Mouse (Mus musculus) heart, postnatal 10 days (tissue): ENCODE measurements around the gene Usp32. TPM values are rescaled to one million over a fixed set of nuclear protein-coding genes. Genes with fewer than 3 reads are reported as not detected.

Experiments
- DNase-seq, 2 experiments: peaks; one replicate each; pipeline ENCODE4 v3.0.0; 2021
- intact Hi-C: fragments of 180-260 bp; cut with DNase I; formaldehyde crosslinking; loops from one replicate; pipeline ENCODE4 v1.15.1; 2025
- total RNA-seq, 2 experiments: library from RNA; stranded (reverse); gene quantifications; 2 replicates each; pipeline ENCODE4 v1.2.3; 2021

Gene Usp32
- total RNA-seq, 2 experiments from 2014 or later = 22.7 to 23.1 TPM

DNA sequence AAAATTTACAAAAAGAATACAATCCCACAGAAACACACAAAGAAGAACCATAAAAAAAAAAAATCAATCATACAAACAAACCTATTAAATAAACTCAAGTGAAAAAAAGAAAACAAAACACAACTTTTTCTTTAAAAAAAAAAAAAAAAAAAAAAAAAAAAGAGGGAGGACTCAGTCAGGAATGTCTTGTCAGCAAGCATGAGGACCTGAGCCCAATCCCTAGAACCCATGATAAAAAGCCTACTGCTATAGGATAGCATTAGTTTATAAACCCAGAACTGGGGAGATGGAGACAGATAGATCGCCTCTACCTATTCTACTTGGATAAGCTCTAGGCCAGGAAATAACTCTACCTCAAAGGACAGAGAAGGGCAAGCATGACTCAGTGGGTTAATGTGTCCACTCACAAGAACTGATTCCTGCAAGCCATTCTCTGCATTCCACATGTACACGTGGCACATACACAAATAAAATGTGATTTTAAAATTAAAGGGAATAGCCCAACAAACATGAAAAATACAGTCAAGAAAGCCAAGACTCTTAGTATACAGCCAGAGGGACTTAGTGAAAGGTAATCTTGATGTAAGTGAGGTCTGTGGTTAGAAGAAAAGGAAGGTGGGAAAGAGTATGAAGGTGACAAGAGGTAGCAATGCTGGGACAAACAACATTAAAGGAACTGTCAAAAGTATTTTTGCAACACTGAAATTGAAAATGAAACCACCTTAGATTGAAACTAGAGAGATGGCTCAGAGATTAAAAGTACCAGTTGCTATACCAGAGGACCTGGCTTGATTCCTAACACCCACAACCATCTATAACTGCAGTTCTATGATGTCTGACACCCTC is 13.5 kb downstream of the Usp32 start:
- no peak for DNase-seq
- intact Hi-C loops = no loop called here

DNA sequence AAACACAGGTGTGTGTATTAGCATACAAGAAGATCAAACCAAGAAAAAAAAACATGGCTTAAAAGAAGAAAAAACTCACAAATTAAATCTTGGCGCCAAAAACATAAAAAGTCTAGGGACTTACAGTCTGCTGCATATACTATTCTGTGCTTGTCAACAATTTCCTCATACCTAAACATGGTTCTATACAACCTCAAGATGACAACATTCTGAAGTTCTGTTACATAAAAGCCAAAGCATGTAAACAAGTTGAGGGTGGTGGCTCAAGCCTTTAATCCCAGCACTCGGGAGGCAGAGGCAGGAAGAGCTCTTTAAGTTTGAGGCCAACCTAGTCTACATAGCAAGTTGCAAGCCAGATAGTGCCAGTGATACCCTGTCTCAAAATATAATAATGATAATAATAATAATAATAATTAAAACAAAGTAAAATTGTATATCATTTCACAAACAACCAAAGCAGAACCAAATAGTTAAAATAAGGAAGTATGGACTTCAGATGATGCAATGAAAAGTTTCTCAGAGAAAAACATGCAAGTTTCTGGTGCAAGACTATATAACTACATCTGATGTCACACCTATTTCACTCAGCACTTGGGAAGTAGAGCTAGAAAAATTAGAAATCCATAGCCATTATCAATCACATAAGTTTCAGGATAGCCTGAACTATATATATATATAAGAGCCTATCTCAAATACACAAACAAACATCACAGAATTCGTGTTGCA is 16.5 kb downstream of the Usp32 start:
- intact Hi-C loops = no loop called here
- no peak for DNase-seq

DNA sequence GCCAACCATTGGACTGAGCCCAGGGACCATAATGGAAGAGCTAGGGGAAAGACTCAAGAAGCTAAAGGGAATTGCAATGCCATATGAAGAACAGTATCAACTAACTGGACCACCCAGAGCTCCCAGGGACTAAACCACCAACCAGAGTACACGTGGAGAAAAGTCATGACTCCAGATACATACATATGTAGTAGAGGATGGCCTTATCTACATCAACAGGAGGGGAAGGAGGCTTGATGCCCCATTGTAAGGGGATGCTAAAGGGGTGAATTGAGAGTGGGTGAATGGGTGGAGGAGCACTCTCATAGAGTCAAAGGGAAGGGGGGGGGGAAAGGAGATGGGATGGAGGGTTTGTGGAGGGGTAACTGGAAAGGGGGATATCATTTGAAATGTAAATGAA is 17.9 kb downstream of the Usp32 start:
- intact Hi-C loops = no loop called here
- no peak for DNase-seq

DNA sequence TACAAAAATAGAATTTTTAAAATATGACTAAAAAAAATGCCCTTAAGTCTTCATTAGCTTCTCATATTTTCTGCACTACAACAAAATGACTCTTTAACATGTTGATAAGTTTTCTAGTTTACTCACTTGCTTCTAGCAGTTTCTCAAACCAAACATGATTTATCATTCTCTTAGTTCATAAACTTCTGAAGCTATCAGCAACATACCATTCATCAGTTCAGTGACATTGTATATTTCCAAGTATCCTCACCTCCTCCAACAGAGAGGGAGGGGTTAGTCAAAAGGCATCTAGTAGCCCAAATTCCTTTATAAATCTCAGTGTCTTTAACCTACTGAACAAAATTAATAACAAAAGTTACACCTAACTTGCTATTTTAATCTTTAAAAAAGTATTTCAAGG is 22.8 kb downstream of the Usp32 start:
- intact Hi-C loops = no loop called here
- no peak for DNase-seq

DNA sequence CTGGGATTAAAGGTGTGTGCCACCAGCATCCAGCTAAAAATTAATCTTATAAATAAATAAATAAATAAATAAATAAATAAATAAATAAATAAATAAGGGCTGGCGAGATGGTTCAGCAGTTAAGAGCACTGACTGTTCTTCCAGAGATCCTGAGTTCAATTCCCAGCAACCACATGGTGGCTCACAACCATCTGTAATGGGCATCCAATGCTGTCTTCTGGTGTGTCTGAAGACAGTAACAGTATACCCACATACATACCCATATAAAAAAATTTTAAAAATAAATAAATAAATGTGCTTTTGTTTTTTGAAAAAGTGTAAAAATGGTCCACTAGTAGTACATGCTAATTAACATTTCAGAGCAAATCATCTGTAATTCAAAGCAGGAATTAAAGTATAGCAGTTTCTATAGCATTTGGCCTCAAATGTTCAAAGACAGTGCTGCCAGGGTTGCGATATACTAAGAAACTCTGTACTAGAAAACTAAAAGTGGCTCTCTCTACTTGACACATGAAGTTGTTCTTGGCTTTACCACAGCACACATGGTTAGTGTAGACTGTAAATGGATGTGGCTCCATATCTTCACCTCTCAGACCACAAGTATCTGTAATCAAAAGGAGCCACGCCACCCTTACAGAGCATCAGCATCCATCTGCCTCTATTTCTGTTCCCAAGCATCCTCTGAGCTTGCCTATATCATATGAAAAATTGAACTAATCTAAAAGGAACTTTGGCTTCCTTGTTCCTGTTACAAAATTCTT is 23.7 kb downstream of the Usp32 start:
- no peak for DNase-seq
- intact Hi-C loops = no loop called here

DNA sequence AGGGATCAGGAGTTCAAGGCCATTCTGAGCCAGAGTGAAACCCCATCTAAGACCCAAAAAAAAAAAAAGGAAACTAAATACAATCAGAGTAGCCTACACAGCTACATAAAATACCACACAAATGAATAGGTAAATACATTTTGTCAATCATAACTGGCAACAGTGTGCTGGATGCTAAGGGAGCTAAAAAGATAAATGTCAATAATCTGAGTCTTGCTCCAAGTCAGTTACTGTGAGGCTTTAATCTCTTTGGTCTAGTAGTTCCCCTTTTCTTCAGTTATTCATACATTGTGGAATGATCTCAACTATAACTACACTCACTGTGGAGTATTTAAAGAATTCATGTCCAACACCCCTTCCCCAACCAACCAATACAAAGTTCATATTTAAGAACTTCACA is 30.0 kb downstream of the Usp32 start:
- no peak for DNase-seq
- intact Hi-C loops = no loop called here

DNA sequence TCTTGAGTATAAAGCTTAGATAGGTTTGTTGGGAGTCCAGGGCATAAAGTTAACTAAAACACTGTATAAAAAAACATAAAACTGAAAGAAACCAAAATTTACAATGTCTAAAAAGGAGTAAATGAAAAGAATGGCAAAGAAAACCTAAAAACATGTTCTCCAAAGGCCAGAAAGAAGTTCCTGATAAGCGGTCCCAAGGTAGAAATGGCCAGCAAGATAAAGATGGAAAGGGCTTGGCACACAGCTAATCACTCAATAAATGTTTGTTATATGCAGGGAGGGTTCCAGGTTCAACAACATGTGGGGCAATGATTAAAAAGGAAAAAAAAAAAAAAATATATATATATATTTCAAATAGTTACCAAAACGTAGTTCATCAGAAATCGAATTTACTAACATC is 32.7 kb downstream of the Usp32 start:
- intact Hi-C loops = no loop called here
- DNase-seq = no peak

DNA sequence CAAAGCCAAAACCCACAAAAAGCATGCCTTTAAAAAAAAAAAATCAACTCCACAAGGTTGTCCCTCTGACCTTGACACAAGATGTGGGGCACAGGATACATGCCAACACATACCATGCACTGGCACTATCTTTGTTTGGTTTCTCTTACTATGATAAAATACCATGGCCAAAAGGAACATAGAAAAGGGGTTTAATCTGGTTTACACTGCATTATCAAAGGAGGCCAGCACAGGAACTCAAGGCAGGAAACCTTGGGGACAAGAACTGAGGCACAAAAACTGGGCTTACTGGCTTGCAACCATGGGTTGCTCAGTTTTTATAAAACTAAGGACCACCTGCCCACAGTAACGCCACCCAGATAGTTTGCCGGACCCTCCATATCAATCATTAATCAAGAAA is 34.1 kb downstream of the Usp32 start:
- DNase-seq = no peak
- intact Hi-C loops = no loop called here

DNA sequence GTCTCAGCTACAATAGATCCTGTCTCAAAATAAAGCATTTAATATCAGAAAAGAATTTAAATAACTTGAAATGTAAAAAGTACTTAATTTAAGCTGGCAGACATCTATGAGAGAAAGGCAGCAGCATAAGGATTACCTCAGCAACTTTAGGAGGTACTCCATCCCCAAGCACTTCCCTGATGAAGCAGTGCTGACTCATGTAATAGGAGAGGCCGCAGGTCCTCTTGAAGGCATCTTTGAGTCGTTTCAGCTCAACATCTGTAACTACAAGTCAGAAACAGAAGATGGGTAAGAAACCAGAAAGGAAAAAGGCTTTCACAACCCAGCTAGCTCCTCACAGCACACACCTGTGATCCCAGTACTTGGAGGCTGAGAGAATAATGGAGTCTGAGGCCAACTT is 36.2 kb downstream of the Usp32 start:
- DNase-seq = no peak
- intact Hi-C loops = no loop called here

DNA sequence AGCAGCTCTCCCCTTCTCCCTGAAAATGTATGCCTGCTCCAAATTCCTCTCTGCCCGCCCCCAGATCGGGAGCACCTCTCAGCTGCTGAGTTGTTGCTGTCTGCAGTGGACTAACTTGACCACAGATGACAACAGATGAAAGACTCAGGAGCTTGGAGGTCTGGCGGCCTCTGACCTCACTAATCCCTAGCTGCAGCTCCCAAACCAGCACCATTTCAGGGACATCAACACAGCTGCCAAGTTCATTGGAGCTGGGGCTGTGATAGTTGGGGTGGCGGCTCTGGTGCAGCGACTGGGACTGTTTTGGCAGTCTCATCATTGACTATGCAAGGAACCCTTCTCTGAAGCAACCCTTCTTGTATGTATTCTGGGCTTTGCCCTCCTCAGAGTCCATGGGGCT is 44.8 kb downstream of the Usp32 start:
- intact Hi-C loops = no loop called here
- no peak for DNase-seq

DNA sequence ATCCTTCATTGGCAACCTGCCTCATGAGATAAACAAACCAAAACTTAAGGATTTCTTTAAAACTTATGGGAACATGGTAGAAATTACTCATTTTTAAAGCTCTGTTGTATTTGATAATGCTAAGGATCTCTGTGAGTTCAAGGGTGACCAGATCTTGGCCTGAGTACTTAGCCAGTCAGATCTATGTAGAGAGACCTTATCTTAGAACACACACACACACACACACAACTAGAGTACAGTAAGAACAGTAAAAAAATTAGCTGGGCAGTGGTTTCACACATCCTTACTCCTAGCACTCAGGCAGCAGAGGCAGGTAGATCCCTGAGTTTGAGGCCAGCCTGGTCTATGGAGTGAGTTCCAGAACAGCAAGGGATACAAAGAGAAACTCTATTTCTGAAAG is 53.7 kb downstream of the Usp32 start:
- no peak for DNase-seq
- intact Hi-C loops = no loop called here

DNA sequence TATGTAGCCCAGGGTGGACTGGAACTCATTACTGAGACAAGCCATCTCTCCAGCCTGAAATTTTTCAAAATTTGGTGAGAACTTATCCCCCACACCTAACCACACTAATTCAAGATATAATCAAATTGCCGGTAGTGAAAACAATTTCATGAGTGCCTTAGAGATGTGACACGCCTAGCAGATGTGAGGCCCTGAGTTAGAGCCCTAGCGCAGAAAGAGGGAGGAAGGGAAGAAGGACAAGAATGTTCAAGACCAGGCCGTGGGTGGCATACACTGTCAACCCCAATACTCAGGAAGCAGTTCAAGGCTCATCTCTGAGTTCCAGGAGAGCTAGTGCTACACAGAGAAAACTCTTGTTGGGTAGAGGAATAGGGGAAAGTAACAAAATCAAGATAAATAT is 72.1 kb downstream of the Usp32 start:
- intact Hi-C loops = no loop called here
- DNase-seq = no peak

DNA sequence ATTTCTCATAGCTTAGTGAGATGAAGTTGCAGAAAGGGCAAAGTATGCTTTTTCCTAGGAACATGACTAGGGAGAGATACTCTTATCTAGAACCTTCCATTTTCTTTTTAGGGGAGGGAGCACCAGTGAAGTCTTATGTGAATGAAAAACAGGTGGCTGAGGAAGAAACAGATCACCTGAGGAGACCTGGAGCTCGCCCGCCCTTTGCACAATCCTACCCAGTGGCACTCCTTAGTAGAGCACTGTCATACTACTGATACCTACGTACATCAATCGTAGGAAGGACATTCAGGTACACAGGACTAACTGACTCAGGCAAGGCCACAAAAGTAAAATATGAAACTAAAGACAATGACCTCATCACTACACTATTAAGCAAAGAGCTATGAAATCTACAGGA is 81.4 kb downstream of the Usp32 start:
- no peak for DNase-seq
- intact Hi-C loops = no loop called here

DNA sequence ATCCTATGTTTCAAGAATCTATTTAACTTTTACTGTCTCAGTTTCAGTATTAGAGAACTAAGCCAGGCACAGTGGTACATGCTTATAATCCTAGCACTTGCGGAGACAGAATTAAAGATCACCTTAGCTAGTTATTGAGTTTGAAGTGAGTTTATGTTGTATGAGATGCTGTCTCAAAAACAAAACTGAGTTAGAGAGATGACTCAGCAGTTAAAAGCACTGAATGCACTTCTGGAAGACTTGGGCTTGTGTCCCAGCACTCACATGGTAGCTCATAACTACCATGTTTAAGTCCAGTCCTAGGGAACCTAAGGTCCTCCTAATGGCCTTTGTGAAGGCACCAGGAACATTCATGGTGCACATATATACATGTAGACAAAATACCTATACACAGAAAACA is 82.4 kb downstream of the Usp32 start:
- intact Hi-C loops = no loop called here
- DNase-seq = no peak

DNA sequence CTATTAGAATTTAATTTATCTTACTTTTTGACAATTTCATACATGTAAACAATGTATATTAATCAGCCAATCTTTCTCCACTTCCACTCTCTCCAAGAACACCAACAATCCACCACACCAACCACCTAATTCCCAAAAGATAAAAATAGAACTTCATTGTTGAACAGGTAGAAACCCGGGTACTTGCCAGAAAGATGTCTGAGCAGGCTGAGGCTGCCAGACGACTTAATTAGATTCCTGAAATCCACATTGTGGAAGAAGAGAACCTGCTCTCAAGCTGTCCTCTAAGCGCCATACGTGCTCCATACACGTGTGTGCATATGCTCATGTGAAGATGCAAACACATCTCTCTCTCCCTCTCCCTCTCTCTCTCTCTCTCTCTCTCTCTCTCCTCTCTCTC is 83.1 kb downstream of the Usp32 start:
- no peak for DNase-seq
- intact Hi-C loops = no loop called here

DNA sequence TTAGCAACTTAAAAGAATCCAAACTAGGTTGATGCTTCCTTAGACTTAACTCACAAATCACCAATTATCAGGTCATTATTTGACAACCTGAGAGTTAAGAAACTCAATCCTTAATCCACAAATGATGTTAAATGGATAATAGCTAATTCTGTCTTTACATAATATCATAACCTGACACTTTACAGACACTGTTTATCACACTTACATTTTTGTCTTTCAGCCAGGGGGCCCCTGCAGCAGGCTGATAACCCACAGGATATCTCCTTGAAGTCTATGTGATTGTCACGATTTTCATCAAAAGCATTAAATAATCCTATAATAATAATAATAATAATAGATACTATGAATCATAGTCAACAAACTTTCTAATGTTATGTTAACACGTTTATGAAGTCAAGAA is 84.4 kb downstream of the Usp32 start:
- DNase-seq = no peak
- intact Hi-C loops = no loop called here

DNA sequence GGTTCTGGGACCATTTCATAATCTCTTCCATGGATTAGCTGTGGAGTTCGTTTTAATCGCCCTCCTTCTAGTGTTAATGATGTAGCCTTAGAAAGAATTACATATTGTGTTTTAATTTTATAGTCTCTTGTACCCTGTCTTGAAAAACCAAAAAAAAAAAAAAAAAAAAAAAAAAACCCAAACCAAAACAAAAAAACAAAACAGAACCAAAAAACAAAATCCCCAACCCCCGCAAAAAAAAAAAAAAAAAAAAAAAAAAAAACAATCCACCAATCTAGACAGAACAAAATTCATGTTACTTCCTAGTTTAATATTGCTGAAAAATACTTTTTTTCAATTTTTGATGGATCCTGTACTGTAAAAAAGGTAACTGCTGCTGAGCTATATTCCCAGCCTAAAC is 100.7 kb downstream of the Usp32 start:
- intact Hi-C loops = no loop called here
- no peak for DNase-seq

DNA sequence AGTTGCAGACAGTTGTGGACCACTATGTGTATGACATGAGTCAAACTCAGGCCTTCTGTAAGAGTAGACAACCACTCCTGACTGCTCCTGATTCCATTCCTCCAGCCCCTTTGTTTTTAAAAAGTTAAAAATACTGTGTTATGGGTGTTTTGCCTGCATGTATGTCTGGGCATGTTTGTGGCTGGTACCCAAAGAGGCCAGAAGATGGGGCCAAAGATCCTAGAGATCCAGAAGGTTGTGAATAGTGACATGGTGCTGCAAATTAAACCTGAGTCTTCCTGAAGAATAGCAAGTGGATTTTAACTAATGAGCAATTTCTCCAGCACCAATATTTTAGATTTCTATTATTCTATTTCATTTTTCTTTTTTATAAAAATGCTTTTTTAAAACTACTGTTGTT is 126.8 kb downstream of the Usp32 start:
- intact Hi-C loops = no loop called here
- DNase-seq = no peak

DNA sequence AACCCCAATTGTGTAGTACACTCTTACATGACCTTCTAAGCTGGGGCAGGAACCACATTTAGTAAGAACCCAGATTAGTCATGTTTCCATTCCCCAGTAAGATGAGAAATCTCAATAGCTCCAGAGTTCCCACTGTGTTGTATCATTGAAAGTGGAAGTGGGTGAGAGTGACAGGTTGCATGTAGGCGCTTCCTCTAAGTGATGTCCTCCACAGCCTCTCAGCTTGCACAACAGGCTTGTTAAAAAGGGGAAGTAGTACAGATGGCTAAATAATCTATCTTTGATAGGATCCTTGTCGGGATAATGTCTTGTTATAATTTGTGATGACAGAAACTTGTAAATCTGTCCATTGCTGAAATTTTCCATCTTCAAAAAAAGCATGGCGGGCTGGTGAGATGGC is 136.4 kb downstream of the Usp32 start:
- no peak for DNase-seq
- intact Hi-C loops = no loop called here

DNA sequence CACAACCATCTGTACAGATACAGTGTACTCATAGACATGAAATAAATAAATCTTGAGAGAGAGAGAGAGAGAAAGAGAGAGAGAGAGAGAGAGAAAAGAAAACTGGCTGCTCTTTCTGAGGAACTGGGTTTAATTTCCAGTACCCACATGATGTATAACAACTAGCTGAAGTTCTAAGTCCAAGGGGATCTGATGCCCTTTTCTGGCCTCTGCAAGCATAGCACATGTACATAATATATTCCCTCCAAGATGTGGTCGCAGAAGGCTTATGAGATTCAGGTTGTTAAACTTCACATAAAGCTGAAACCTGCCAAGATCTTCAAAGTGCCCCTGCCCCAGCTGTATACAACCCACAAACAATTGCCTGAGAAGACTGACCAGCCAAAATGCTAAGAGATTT is 144.7 kb downstream of the Usp32 start:
- intact Hi-C loops = loop anchor here (5.0 kb wide), 1 partner anchor 78 kb away; the partner anchor contains the start of gene Znhit3
- DNase-seq = no peak

DNA sequence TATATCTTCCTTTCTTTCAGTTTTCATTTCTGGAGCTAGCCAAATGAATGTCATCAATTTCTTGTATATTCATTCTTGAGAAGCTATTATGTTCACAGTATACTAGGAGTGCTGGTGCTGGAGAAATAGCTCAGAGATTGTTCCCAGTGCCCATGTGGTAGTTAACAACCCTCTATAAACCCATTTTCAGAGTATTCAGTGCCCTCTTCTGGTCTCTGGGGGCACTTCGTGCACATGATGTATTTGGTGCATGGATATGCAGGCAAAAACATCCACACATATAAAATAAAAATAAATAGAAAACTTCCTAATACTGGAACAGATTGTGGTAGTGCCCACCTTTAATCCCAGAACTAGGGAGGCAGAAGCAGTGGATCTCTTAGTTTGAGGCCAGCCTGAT is 147.0 kb downstream of the Usp32 start:
- no peak for DNase-seq
- intact Hi-C loops = no loop called here
